Mouse (Mus musculus): ENCODE measurements around the gene Eif4e2.

Gene Eif4e2

GRCm38 (mm10) chr1:87226409-87227159, 12.9 kb downstream of the Eif4e2 start:
- no peak for TF ChIP-seq GATA4 (IDR thresholded peaks at IDR 0.05; ENCODE audit: insufficient replicate concordance, low read length)

- TF ChIP-seq GATA4 (IDR thresholded peaks at IDR 0.05; ENCODE audit: insufficient replicate concordance, low read length): no peak
Measured at GRCm38 (mm10) chr1:87227160-87227550, 13.4 kb downstream of the Eif4e2 start.

GRCm38 (mm10) chr1:87230606-87231005, 16.9 kb downstream of the Eif4e2 start:
- no peak for TF ChIP-seq GATA4 (IDR thresholded peaks at IDR 0.05; ENCODE audit: insufficient replicate concordance, low read length)

- TF ChIP-seq GATA4 (IDR thresholded peaks at IDR 0.05; ENCODE audit: insufficient replicate concordance, low read length): no peak
Measured at GRCm38 (mm10) chr1:87232197-87232596, 18.5 kb downstream of the Eif4e2 start.

- no peak for TF ChIP-seq GATA4 (IDR thresholded peaks at IDR 0.05; ENCODE audit: insufficient replicate concordance, low read length)
Measured at GRCm38 (mm10) chr1:87239056-87239455, 25.3 kb downstream of the Eif4e2 start.

- no peak for TF ChIP-seq GATA4 (IDR thresholded peaks at IDR 0.05; ENCODE audit: insufficient replicate concordance, low read length)
Measured at GRCm38 (mm10) chr1:87243021-87243420, 29.3 kb downstream of the Eif4e2 start.

GRCm38 (mm10) chr1:87245430-87245829, 31.7 kb downstream of the Eif4e2 start:
- no peak for TF ChIP-seq GATA4 (IDR thresholded peaks at IDR 0.05; ENCODE audit: insufficient replicate concordance, low read length)

- no peak for TF ChIP-seq GATA4 (IDR thresholded peaks at IDR 0.05; ENCODE audit: insufficient replicate concordance, low read length)
Measured at GRCm38 (mm10) chr1:87245929-87246815, 32.5 kb downstream of the Eif4e2 start.

- TF ChIP-seq GATA4 (IDR thresholded peaks at IDR 0.05; ENCODE audit: insufficient replicate concordance, low read length): no peak
Measured at GRCm38 (mm10) chr1:87252040-87252609, 38.4 kb downstream of the Eif4e2 start.

- TF ChIP-seq GATA4 (IDR thresholded peaks at IDR 0.05; ENCODE audit: insufficient replicate concordance, low read length): no peak
Measured at GRCm38 (mm10) chr1:87255173-87255572, 41.5 kb downstream of the Eif4e2 start.

GRCm38 (mm10) chr1:87257691-87258090, 44.0 kb downstream of the Eif4e2 start:
- no peak for TF ChIP-seq GATA4 (IDR thresholded peaks at IDR 0.05; ENCODE audit: insufficient replicate concordance, low read length)

GRCm38 (mm10) chr1:87258484-87258883, 44.8 kb downstream of the Eif4e2 start:
- TF ChIP-seq GATA4 (IDR thresholded peaks at IDR 0.05; ENCODE audit: insufficient replicate concordance, low read length): no peak

GRCm38 (mm10) chr1:87259316-87259715, 45.6 kb downstream of the Eif4e2 start:
- no peak for TF ChIP-seq GATA4 (IDR thresholded peaks at IDR 0.05; ENCODE audit: insufficient replicate concordance, low read length)

- TF ChIP-seq GATA4 (IDR thresholded peaks at IDR 0.05; ENCODE audit: insufficient replicate concordance, low read length): no peak
Measured at GRCm38 (mm10) chr1:87263257-87263656, 49.5 kb downstream of the Eif4e2 start.

- no peak for TF ChIP-seq GATA4 (IDR thresholded peaks at IDR 0.05; ENCODE audit: insufficient replicate concordance, low read length)
Measured at GRCm38 (mm10) chr1:87263796-87264133, 50.1 kb downstream of the Eif4e2 start.
